Mouse (Mus musculus) liver, embryonic 14.5 days (tissue): ENCODE measurements around the gene Ttc32. TPM values are rescaled to one million over a fixed set of nuclear protein-coding genes. Genes with fewer than 3 reads are reported as not detected.
A peak's percentile ranks its signal among the peaks of the same experiment; 100 is the strongest.
"Not testable (repeated sequence)": the region's sequence is repeated elsewhere in the genome, so short reads cannot be mapped to it uniquely, and the experiment has no call there.

ENCODE experiments used
- ATAC-seq: fragments of 200-750 bp; cut with Nextera tagmentation; 2 replicates; pipeline ENCODE4 v1.8.0; 2017; ENCODE audit warnings: moderate number of reproducible peaks, mild to moderate bottlenecking, moderate library complexity; ENCODE audit not compliant: insufficient read depth
- DNase-seq, 3 experiments: peaks; one replicate each; pipeline ENCODE4 v3.0.0-alpha.2; 2012 to 2013; ENCODE audit warnings: low read depth in 3 of 3, low spot score in 3 of 3
- H3K27ac ChIP-seq: fragments of 300-500 bp; sonication (generic); 2 replicates; pipeline ENCODE4 v1.5.1; 2014; ENCODE audit warnings: moderate library complexity, mild to moderate bottlenecking, control low read depth, inconsistent platforms
- H3K27me3 ChIP-seq: fragments of 300-500 bp; sonication (generic); 2 replicates; pipeline ENCODE4 v1.6.1; 2014; ENCODE audit warnings: mild to moderate bottlenecking, low read length, moderate library complexity; ENCODE audit not compliant: control insufficient read depth, insufficient read depth
- H3K36me3 ChIP-seq: fragments of 300-500 bp; sonication (generic); replicated peaks from 2 replicates; pipeline ENCODE4 v1.6.1; 2014; ENCODE audit warnings: low read depth; ENCODE audit not compliant: control insufficient read depth, insufficient read depth
- H3K4me1 ChIP-seq, 2 experiments: fragments of 200-500 bp in 1 of 2; fragments of 300-500 bp in 1 of 2; sonication (generic) in 1 of 2; replicated peaks; 2 replicates each; pipeline ENCODE4 v1.6.1; 2012 to 2014; ENCODE audit warnings: antibody characterized with exemption in 1 of 2, inconsistent platforms in 1 of 2, low read length in 1 of 2; ENCODE audit not compliant: control insufficient read depth in 2 of 2, insufficient read depth in 2 of 2
- H3K4me2 ChIP-seq: fragments of 300-500 bp; sonication (generic); 2 replicates; pipeline ENCODE4 v1.6.1; 2014; ENCODE audit warnings: low read depth, mild to moderate bottlenecking, control low read depth, moderate library complexity
- H3K4me3 ChIP-seq, 2 experiments: fragments of 200-500 bp in 1 of 2; fragments of 300-500 bp in 1 of 2; sonication (generic) in 1 of 2; 2 replicates each; pipeline ENCODE4 v1.5.1; 2012 to 2014; ENCODE audit warnings: low read depth in 2 of 2, low read length in 2 of 2, mild to moderate bottlenecking in 2 of 2, control low read depth in 1 of 2, inconsistent platforms in 1 of 2, moderate library complexity in 1 of 2; ENCODE audit not compliant: insufficient read depth in 1 of 2
- H3K9ac ChIP-seq: fragments of 300-500 bp; sonication (generic); replicated peaks from 2 replicates; pipeline ENCODE4 v1.6.1; 2014; ENCODE audit warnings: mild to moderate bottlenecking, control low read depth, moderate library complexity
- H3K9me3 ChIP-seq: fragments of 300-500 bp; sonication (generic); 2 replicates; pipeline ENCODE4 v1.6.1; 2016; ENCODE audit warnings: low read length, mixed read lengths; ENCODE audit not compliant: control insufficient read depth
- CTCF ChIP-seq: IDR thresholded peaks from 2 replicates; pipeline ENCODE4 v1.5.1; 2016; ENCODE audit warnings: antibody characterized with exemption, low read depth, control low read depth
- EP300 ChIP-seq: IDR thresholded peaks from 2 replicates; pipeline ENCODE4 v1.6.1; 2016; ENCODE audit warnings: antibody characterized with exemption, low read depth
- WGBS: fragments of 180-500 bp; shearing (Covaris S2); extraction: QIAGEN DNeasy Blood & Tissue Kit; methylation state at CpG from one replicate; pipeline ENCODE4 v1.1.7; 2014; ENCODE audit not compliant: insufficient replicate concordance; 5-methylcytosine and 5-hydroxymethylcytosine counted together
- polyA plus RNA-seq, 2 experiments: library from polyadenylated mRNA; depleted of rRNA in 1 of 2; stranded (reverse) in 1 of 2; unstranded in 1 of 2; fragments of >200 nt; fragmentation: Nextera tagmentation in 1 of 2; extraction: Ambion mirVana in 1 of 2; gene quantifications; 2 replicates each; pipeline versions ENCODE4 v1.2.1 to v1.2.3; 2012 to 2014

Gene Ttc32
- polyA plus RNA-seq, 2 experiments: 6.0 to 14.1 TPM

GRCm38 (mm10) chr12:9023031-9023430 is 6.8 kb upstream of the Ttc32 start:
- 49% methylated on average over 4 of the region's 4 CpGs for WGBS

GRCm38 (mm10) chr12:9024071-9024470 is 5.7 kb upstream of the Ttc32 start:
- Histone ChIP-seq H3K36me3 (no peaks in the 10 kb centered on the region), H3K4me2 (no peak overlapping the region), H3K4me3 (no peak overlapping the region), H3K9ac (no peak overlapping the region), H3K27ac (no peak overlapping the region), H3K9me3 (no peaks in the 10 kb centered on the region), H3K27me3 (no peaks in the 10 kb centered on the region), H3K4me1 (no peaks in the 10 kb centered on the region)
- ATAC-seq (no peak), DNase-seq (no peak)
- TF ChIP-seq CTCF: no peak
- TF ChIP-seq EP300: no peak
- 74% methylated on average over 14 of the region's 14 CpGs for WGBS

More at GRCm38 (mm10) chr12:9023031-9023430, 6.8 kb upstream of the Ttc32 start:
- no peak for ATAC-seq
- DNase-seq: no peak
- Histone ChIP-seq H3K4me2 (no peak overlapping the region), H3K9ac (no peak overlapping the region), H3K27me3 (no peaks in the 10 kb centered on the region), H3K9me3 (no peaks in the 10 kb centered on the region), H3K36me3 (no peaks in the 10 kb centered on the region), H3K27ac (no peak overlapping the region), H3K4me1 (no peaks in the 10 kb centered on the region), H3K4me3 (no peak overlapping the region)
- TF ChIP-seq CTCF (peak; percentile 28; the same call in 1 of the 2 replicates), EP300 (no peak)

- Histone ChIP-seq H3K4me2 (no peak overlapping the region), H3K4me3 (no peak overlapping the region), H3K9ac (no peak overlapping the region), H3K36me3 (no peaks in the 10 kb centered on the region), H3K27me3 (no peaks in the 10 kb centered on the region), H3K9me3 (no peaks in the 10 kb centered on the region), H3K4me1 (no peaks in the 10 kb centered on the region), H3K27ac (no peak overlapping the region)
- ATAC-seq: no peak
- TF ChIP-seq EP300 (no peak), CTCF (no peak)
- DNase-seq: no peak
- WGBS: 59% methylated on average over 13 of the region's 13 CpGs
Measured at GRCm38 (mm10) chr12:9024736-9025135, 5.1 kb upstream of the Ttc32 start.

- H3K4me1 ChIP-seq: peaks cover 2% of the 10 kb centered on the region in 2 experiments; a peak in 2 of 4 replicates
- H3K36me3 ChIP-seq: no peaks in the 10 kb centered on the region
- no peak overlapping the region for H3K27ac ChIP-seq
- DNase-seq: no peak
- no peaks in the 10 kb centered on the region for H3K27me3 ChIP-seq
- H3K4me3 ChIP-seq: no peak overlapping the region
- TF ChIP-seq EP300 (no peak), CTCF (no peak)
- ATAC-seq: no peak
- H3K9ac ChIP-seq: no peak overlapping the region
- no peaks in the 10 kb centered on the region for H3K9me3 ChIP-seq
- no peak overlapping the region for H3K4me2 ChIP-seq
Measured at GRCm38 (mm10) chr12:9026843-9027242, 3.0 kb upstream of the Ttc32 start.

- not testable (repeated sequence) for H3K4me2 ChIP-seq, H3K27me3 ChIP-seq, DNase-seq, H3K27ac ChIP-seq, H3K4me3 ChIP-seq, H3K9me3 ChIP-seq, H3K36me3 ChIP-seq, ATAC-seq, H3K4me1 ChIP-seq, H3K9ac ChIP-seq
- WGBS: 71% methylated on average over 7 of the region's 7 CpGs
Measured at GRCm38 (mm10) chr12:9028816-9029215, 981 bp upstream of the Ttc32 start.
